Mouse (Mus musculus) embryonic fibroblast, embryonic 13.5 days (primary cell): ENCODE measurements around the gene Krtap3-2. TPM values are rescaled to one million over a fixed set of nuclear protein-coding genes. Genes with fewer than 3 reads are reported as not detected.
"Not testable (repeated sequence)": the region's sequence is repeated elsewhere in the genome, so short reads cannot be mapped to it uniquely, and the experiment has no call there.

ENCODE experiments used
- H3K27ac ChIP-seq: 2 replicates; pipeline ENCODE4 v1.5.1; 2012; ENCODE audit warnings: low read length, control low read depth, inconsistent platforms; ENCODE audit not compliant: insufficient read depth
- H3K4me1 ChIP-seq: 2 replicates; pipeline ENCODE4 v1.6.1; 2011; ENCODE audit warnings: low read length; ENCODE audit not compliant: control insufficient read depth, insufficient read depth
- H3K4me3 ChIP-seq: 2 replicates; pipeline ENCODE4 v1.5.1; 2011; ENCODE audit warnings: mild to moderate bottlenecking, control low read depth, low read length; ENCODE audit not compliant: insufficient read depth
- CTCF ChIP-seq: IDR thresholded peaks from 2 replicates; pipeline ENCODE4 v1.5.1; 2011; ENCODE audit warnings: mild to moderate bottlenecking, control low read depth, low read length, moderate library complexity, borderline replicate concordance; ENCODE audit not compliant: insufficient read depth
- POLR2A ChIP-seq: IDR thresholded peaks from 2 replicates; pipeline ENCODE4 v1.6.1; 2011; ENCODE audit warnings: low read depth, mild to moderate bottlenecking, control low read depth, low read length, moderate library complexity
- polyA plus RNA-seq: library from polyadenylated mRNA; stranded (reverse); fragments of >200 nt; gene quantifications from 2 replicates; pipeline ENCODE4 v1.2.4, GENCODE M21; 2011; ENCODE audit warnings: low read depth; ENCODE audit not compliant: missing spikeins, insufficient read length

Gene Krtap3-2
- polyA plus RNA-seq: not detected in 2 replicates

DNA sequence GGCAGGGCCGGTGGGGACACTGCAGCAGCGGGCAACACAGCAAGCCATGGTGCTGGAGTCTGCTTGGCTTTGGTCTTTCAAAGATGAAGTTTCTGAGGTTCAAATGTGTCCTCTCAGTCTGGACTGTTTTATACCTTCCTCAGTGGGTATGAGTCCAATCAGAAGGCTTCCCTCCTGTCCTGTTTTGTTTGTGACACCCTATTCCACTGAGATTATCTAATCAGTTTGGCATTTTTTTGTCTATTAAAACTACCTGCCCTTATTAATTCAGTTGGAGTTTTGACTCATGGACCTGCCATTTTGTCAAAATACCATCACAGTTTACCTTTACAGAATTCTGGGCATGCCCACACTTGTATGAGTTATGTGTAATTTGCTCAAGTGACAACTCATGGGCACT, at the start of gene Krtap3-2:
Gene Krtap3-2 (minus strand): TSS at position 101 of the 400 bp plus-strand sequence.
- Histone ChIP-seq H3K4me3 (no peak within 1 kb of the TSS), H3K27ac (no peak within 1 kb of the TSS), H3K4me1 (peaks cover 7% of the 10 kb centered on the region; the same call in 1 of the 2 replicates)
- TF ChIP-seq CTCF: no peak
- TF ChIP-seq POLR2A: no peak

GRCm38 (mm10) chr11:99603208-99603607, 46.6 kb upstream of the Krtap3-2 start, which contains the start of gene Gm11938:
Gm11938 (minus strand) TSS chr11:99603308.
- not testable (repeated sequence) for H3K27ac ChIP-seq, H3K4me3 ChIP-seq, H3K4me1 ChIP-seq

GRCm38 (mm10) chr11:99597742-99598141, 41.1 kb upstream of the Krtap3-2 start, which contains the start of gene Krtap9-3:
Krtap9-3 (minus strand) TSS chr11:99598105.
- not testable (repeated sequence) for H3K27ac ChIP-seq, H3K4me3 ChIP-seq, H3K4me1 ChIP-seq

GRCm38 (mm10) chr11:99590981-99591380, 34.3 kb upstream of the Krtap3-2 start, which contains the start of gene Krtap1-3:
Krtap1-3 (minus strand) TSS chr11:99591339.
- H3K27ac ChIP-seq: no peak within 1 kb of the TSS
- TF ChIP-seq CTCF (no peak), POLR2A (no peak)
- H3K4me1 ChIP-seq: peaks cover 7% of the 10 kb centered on the region
- H3K4me3 ChIP-seq: no peak within 1 kb of the TSS

- Histone ChIP-seq H3K4me3 (no peak overlapping the region), H3K4me1 (peaks cover 9% of the 10 kb centered on the region), H3K27ac (no peak overlapping the region)
- TF ChIP-seq CTCF (no peak), POLR2A (no peak)
Measured at GRCm38 (mm10) chr11:99585096-99585495, 28.4 kb upstream of the Krtap3-2 start.

DNA sequence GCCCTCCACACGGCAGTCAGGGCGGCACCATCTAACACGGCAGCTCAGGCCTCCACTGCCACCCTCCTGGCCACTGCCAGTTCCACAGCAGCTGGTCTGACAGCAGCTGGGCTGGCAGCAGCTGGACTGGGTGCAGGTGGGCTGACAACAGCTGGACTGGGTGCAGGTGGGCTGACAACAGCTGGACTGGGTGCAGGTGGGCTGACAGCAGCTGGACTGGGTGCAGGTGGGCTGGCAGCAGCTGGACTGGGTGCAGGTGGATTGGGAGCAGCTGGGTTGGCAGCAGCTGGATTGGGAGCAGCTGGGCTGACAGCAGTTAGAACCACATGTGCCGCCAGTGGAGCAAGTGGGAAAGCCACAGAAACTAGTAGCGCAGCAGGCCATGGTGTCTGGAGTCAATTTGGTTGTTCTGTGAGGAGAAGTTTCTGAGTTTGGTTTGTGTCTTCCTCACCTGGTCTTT, 26.6 kb upstream of the Krtap3-2 start, which contains the start of gene Krtap1-4:
Gene Krtap1-4 (minus strand): TSS at position 410 of the 460 bp plus-strand sequence.
- Histone ChIP-seq H3K4me1 (peaks cover 9% of the 10 kb centered on the region), H3K27ac (no peak within 1 kb of the TSS), H3K4me3 (no peak within 1 kb of the TSS)
- TF ChIP-seq CTCF (no peak), POLR2A (no peak)

GRCm38 (mm10) chr11:99581564-99581963, 24.9 kb upstream of the Krtap3-2 start:
- TF ChIP-seq CTCF (no peak), POLR2A (no peak)
- peaks cover 4% of the 10 kb centered on the region for H3K4me1 ChIP-seq
- no peak overlapping the region for H3K4me3 ChIP-seq
- H3K27ac ChIP-seq: peak overlapping the region; percentile 98

- Histone ChIP-seq H3K4me1 (peaks cover 4% of the 10 kb centered on the region), H3K4me3 (no peak overlapping the region), H3K27ac (peak overlapping the region; percentile 98)
- TF ChIP-seq POLR2A (no peak), CTCF (no peak)
Measured at GRCm38 (mm10) chr11:99581051-99581450, 24.4 kb upstream of the Krtap3-2 start.

- Histone ChIP-seq H3K4me1 (peaks cover 4% of the 10 kb centered on the region), H3K27ac (peak within 1 kb of the TSS; percentile 98), H3K4me3 (no peak within 1 kb of the TSS)
- no peak for TF ChIP-seq CTCF
- no peak for TF ChIP-seq POLR2A
Measured at GRCm38 (mm10) chr11:99580636-99581035, 24.0 kb upstream of the Krtap3-2 start, which contains the start of gene Krtap1-5. Krtap1-5 (minus strand) TSS chr11:99581016.

GRCm38 (mm10) chr11:99574106-99574505, 17.5 kb upstream of the Krtap3-2 start:
- peaks cover 2% of the 10 kb centered on the region; the same call in 1 of the 2 replicates for H3K4me1 ChIP-seq
- 0 out of 2 replicates have a peak, but pooled peaks have one; percentile 46 for TF ChIP-seq CTCF
- no peak for TF ChIP-seq POLR2A
- no peak overlapping the region for H3K27ac ChIP-seq
- no peak overlapping the region for H3K4me3 ChIP-seq
